Mouse (Mus musculus): ENCODE results near the gene L1td1.
A peak's percentile ranks its signal among the peaks of the same experiment; 100 is the strongest.
"Not testable (repeated sequence)": the region's sequence is repeated elsewhere in the genome, so short reads cannot be mapped to it uniquely, and the experiment has no call there.

Gene L1td1

GRCm38 (mm10) chr4:98726590-98727237 lies at the start of gene L1td1:
TSS of gene L1td1 (plus strand) at chr4:98726734.
- DNase-seq (ENCODE audit: low spot score), result peak; percentile 83

DNA sequence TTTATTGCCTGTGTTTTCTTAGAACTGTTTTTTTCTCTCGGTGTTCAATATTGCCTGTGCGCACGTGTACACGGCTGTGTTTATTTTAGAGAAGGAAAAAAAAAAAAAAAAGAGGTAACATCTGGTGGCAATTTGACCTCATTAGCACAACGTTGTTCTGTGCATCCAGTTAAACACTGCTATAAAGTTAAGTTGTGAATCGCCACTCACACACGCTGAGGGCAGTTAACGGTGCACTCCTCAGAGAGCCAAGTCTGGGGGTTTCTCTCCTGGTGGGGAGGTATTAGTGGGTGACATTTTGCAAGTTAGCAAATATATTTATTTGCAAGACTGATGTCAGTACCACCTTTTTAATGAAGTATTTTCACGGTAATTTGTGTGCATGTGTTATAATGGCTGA lies 49.0 kb upstream of the L1td1 start:
- no peak for DNase-seq (ENCODE audit: low spot score)

- DNase-seq (ENCODE audit: low spot score), result no peak
Measured at GRCm38 (mm10) chr4:98686678-98687267, 39.8 kb upstream of the L1td1 start.

DNA sequence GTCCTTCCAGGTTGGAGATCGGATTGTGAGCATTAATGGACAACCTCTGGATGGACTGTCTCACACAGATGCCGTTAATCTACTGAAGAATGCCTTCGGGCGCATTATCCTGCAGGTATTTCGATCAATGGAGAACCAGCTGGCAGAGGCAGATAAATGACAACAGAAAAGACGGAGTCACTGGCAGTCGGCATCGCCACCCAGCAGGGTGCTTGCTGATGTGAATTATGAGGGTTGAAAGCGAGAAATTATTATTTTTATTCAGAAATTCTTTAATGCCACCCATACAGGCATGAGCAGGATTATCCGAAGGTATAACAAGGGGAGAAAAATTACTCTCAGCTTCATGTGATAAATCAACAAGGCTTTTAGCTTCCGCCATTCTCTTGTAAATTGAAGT lies 38.4 kb upstream of the L1td1 start:
- no peak for DNase-seq (ENCODE audit: low spot score)

DNA sequence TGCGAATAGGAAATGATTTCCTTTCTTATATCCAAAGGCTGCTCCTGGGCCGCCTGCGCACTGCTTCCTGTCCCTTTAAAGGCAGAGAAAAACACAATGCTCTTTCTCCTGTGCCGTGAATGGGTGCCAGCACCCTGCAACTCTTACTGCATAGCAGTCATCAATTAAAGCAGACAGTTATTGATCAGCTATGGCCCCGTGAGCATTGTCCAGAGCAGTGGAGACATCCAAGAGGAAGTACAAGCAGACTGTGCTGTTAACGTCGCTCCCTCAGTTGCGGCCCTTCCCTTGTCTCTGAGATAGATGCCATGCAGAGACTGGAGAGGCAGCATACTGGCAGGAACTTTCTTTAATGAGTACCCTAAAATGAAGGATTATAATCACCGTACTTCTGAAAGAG lies 38.0 kb upstream of the L1td1 start:
- DNase-seq (ENCODE audit: low spot score), result no peak

DNA sequence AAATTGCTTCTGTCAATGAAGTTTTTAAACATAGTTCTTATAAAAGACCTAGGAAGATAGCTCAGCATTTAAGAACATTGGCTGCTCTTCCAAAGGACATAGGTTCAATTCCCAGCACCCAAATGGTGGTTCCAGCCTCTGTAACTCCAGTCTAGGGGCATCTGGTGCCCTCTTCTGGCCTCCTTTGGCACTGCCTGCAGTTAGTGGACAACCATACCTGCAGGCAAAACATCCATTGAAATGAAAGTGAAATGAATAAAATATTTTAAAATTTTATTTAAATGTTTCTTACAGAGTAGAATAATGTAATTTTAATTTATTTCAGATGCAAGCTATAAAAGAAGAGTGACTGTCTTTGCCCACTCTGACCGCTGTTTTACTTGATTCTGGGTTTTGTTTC lies 36.5 kb upstream of the L1td1 start:
- no peak for DNase-seq (ENCODE audit: low spot score)

DNA sequence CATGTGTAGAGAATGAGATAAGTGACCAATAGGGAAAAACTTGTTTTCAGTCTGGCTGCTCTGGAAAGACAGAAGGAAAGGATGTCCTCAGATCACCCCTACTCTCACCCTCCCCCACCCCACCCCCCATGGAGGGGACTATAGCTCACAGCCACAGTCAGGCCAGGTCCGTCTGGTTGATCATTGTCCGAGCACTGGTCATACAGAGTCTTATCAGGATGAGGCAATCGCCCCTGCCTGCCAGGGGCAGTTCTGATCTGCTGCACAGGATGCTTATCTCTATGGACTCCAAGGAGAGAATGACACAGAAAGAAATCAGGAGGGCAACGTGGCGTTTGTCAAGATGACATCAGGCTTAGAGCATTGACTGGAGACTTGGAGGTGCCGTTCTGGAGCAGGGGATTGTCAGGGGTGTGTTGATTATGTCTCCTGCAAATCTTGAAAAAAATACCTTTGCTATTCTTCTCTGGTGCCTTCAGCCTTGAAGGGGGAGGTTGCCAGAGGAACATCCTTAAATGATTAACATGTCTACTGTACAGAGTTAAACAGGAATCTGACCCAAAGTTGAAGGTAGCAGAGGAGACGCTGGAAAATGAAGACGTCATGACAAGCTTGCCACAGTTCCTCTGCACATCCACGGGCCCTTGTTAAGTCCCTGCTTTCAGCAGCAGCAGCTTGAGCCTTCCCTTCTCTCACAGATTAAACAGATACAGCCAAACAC lies 32.9 kb upstream of the L1td1 start:
- DNase-seq (ENCODE audit: low spot score), result peak; percentile 93

DNA sequence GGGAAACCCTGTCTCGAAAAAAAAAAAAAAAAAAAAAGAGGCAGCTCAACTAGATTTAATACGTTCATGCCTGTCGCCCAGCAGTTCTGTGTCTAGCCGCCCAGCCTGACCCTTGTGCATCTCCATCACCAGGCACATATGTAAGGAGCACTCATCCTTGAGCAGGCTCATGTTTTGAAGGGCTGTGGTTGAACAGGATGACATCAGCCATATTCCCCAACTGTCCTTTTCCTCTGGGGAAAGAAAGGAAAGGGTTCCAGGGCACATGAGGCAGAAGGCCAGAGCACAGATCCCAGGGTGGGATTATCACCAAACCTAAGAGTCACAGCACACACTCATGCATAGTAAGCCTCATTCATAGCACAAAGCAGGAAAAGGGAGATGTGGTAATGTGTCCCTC lies 28.6 kb upstream of the L1td1 start:
- no peak for DNase-seq (ENCODE audit: low spot score)

- DNase-seq (ENCODE audit: low spot score), result no peak
Measured at GRCm38 (mm10) chr4:98698921-98699320, 27.6 kb upstream of the L1td1 start.

DNA sequence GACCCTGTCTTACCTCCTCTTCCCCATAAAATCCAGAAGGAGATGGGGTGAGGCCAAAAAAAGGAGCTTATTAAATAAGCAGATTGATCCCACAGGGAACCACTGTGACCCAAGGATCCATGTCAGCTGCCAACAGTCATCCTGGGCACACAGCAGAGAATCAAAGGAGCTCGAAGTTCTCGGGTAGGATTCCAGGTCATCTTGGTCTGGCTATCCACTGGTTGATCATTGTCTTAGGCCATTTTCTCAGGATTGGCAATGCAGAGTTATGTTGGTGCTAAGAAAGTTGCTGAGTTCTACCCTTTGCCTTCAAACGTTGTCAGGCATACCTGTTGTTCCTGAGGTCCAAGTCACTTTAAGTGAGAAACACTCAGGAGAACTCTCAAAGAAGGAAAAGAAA lies 26.4 kb upstream of the L1td1 start:
- no peak for DNase-seq (ENCODE audit: low spot score)

DNA sequence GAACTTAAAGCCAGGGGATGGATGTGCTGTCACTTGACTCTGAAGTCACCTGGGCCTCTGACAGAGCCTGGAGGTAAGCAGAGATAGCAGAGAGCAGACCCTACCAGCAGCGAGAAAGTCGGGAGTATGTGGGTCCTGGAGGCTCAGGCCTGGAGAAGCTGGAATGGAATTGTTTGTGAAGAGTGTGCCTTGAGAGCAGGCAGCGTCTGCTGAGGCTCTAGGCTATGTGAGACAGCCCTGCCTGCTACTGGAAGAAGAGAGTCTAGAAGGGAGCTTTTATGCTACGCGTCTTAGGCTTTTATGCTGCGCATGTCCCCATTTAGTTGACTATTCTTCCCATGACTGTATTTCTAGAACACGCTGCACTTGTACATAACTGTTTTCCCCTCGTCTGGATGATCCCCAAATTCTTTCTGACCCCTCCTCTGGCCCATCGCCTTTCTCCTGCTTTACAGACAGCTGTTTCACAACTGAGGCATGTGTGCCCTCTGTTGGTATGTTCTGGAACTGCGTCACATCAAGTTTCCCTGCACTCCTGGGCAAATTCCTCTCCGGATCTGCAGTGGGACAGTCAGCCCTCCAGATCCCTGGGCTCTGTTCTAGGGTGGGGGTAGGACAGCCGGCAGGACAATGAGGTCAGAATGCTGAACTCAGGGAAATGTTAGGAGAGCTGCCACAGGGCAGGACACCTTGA lies 24.2 kb upstream of the L1td1 start:
- DNase-seq (ENCODE audit: low spot score), result peak; percentile 68

DNA sequence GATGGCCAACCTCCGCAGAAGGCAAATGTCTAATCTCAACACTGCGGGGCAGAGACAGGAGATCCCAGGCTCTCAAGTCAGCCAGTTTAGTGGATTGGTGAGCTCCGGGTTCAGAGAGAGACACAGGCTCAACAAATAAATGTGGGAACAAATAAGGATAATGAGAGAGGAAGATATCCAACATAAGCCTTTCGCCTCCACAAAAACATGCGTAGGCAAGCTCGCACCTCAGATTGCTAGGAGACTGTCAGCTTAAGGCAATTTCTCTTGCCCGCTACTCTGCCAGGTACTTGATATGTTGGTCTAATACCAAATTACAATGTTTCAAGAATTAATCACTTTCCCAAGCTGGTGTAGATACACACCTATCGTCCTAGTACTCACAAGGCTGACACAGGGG lies 15.6 kb upstream of the L1td1 start:
- DNase-seq (ENCODE audit: low spot score), result no peak

GRCm38 (mm10) chr4:98717735-98718546 lies 8.6 kb upstream of the L1td1 start:
- no peak for DNase-seq (ENCODE audit: low spot score)

DNA sequence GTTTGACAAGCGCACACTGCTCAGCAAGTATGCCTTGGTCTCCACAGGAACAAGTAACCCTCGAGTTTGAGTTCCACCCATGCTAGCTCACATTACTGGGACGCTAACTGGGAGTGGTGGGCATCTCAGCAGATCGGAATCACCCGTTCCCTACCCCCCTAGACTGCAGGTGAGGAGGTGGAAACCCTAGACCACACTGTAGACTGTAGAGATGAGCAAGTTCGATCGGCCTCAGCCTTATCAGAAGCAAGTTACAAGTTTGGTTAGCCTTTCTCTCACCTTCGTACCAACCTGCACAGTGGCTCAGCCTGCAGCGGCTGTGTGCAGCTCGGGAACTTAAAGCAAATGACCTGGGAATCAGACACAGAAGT lies 8.0 kb upstream of the L1td1 start:
- DNase-seq (ENCODE audit: low spot score), result no peak

- DNase-seq (ENCODE audit: low spot score), result peak; percentile 72
Measured at GRCm38 (mm10) chr4:98722454-98722853, 4.1 kb upstream of the L1td1 start.

DNA sequence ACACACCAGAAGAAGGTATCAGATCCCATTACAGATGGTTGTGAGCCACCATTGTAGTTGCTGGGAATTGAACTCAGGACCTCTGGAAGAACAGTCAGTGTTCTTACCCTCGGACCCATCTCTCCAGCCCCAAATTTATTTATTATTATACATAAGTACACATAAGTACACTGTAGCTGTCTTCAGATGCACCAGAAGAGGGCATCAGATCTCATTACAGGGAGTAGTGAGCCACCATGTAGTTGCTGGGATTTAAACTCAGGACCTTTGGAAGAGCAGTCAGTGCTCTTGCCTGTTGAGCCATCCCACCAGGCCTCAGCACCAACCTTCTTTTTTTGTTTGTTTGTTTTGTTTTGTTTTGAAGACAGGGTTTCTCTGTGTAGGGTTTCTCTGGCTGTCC lies 1.9 kb upstream of the L1td1 start:
- not testable (repeated sequence) for DNase-seq (ENCODE audit: low spot score)

DNA sequence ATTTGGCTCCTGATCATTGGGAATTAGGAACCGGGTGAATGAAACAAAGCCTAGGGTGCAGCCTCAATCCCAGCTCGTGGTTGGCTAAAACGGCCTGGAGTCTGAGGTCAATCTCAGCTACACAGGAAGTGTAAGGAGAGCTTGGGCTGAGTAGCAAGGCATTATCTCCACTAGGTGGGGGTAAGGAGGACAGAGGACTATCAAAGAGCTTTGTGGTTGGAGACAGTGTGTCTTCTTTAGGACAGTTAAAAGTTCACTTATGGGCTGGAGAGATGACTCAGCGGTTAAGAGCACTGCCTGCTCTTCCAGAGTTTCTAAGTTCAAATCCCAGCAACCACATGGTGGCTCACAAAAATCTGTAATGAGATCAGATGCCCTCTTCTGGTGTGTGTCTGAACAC lies 1.1 kb upstream of the L1td1 start:
- peak; percentile 63 for DNase-seq (ENCODE audit: low spot score)

- DNase-seq (ENCODE audit: low spot score), result peak; percentile 27
Measured at GRCm38 (mm10) chr4:98727295-98727958, 893 bp downstream of the L1td1 start.

DNA sequence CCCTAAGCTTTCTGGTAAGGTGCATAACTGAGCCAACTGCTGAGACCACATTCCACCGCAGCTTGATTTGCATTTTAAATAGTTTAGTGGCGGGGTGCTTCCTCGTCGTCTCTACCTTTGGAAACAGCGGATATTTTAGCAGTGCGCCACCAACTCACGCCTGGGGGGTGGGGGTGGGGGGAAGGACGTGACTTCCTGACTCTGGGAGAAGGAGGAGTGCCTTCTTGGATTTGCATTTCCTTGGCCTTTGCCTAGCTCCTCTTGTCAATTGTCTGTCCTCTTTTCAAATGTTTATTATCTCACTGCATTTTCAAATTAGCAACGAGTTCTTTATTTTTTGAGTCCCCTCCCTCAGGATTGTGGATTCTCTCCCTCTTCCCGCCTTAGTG lies 1.4 kb downstream of the L1td1 start:
- peak; percentile 76 for DNase-seq (ENCODE audit: low spot score)

DNA sequence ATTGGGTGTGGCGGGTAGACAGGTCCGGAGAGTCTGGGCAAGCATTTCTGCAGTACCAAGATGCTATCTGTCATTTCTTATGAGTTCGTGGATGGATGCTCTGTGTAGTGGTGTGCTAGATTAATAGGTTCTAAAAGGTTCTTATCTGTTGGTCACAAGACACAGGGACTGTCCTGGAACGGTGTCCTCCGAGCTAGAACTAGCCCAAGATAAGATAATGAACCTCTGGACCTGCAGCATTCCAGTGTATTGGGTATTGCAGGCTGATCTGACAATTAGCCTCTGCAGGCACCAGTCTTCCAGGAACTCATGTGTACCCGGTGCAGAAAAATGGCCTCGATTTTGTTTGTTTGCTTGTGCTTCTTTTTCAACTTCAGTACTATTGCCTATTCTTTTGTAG lies 2.2 kb downstream of the L1td1 start:
- DNase-seq (ENCODE audit: low spot score), result peak; percentile 73

GRCm38 (mm10) chr4:98733660-98734059 lies 7.1 kb downstream of the L1td1 start:
- no peak for DNase-seq (ENCODE audit: low spot score)

GRCm38 (mm10) chr4:98739753-98740152 lies 13.2 kb downstream of the L1td1 start:
- peak; percentile 10 for DNase-seq (ENCODE audit: low spot score)

All from yolk sac, embryonic 10.5 days (tissue).